Mouse (Mus musculus): ENCODE data around the gene Gm973. TPM values are rescaled to one million over a fixed set of nuclear protein-coding genes. Genes with fewer than 3 reads are reported as not detected.
"Not testable (repeated sequence)": the region's sequence is repeated elsewhere in the genome, so short reads cannot be mapped to it uniquely, and the experiment has no call there.

The Gm973 gene
- polyA plus RNA-seq, 1 experiment, result 6.4 TPM

DNA sequence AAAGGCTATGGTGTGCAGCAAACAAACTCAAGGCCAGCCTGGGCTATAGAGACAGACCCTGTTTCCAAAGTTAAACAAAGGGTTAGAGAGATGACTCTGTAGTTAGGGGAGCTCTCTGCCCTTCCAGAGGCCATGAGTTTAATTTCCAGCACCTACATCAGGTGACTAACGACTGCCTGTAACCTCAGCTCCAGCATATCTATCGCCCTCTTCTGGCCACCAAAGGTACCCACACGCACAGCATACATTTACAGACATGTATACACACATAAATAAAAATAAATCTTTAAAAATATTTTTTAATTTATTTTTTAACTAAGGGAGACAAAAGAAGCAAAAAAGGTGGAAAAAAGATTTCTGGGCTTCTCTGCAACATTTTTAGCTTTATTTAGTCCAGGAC is 94.9 kb downstream of the Gm973 start:
- no peak for TF ChIP-seq POLR2A (IDR thresholded peaks at IDR 0.05; ENCODE audit: borderline replicate concordance, extremely low read depth, insufficient read depth, insufficient read length, poor library complexity, severe bottlenecking)
- peak; percentile 19; the same call in 1 of the 2 replicates for TF ChIP-seq CTCF (IDR thresholded peaks at IDR 0.05; ENCODE audit: borderline replicate concordance, extremely low read depth, insufficient read depth, insufficient read length)
- no peak for DNase-seq (ENCODE audit: low read depth)

DNA sequence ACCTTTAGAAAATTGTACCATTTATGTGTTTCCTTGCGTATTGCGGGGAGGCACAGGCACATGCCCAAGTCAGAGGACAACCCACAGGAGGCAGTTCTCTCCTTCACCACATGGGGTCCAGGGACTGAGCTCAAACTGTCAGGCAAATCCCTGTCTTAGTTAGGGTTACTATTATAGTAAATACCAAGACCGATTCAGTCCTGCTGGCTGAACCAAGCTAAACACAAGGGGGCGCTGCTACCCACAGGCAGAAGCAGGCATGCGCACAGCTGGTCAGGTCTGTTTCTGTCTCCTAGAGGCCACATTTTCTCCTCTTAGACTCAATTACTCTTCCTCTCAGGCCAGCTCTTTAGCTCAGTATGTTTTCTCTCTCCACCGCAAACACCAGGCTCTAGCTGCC is 97.7 kb downstream of the Gm973 start:
- peak; percentile 60 for DNase-seq (ENCODE audit: low read depth)

DNA sequence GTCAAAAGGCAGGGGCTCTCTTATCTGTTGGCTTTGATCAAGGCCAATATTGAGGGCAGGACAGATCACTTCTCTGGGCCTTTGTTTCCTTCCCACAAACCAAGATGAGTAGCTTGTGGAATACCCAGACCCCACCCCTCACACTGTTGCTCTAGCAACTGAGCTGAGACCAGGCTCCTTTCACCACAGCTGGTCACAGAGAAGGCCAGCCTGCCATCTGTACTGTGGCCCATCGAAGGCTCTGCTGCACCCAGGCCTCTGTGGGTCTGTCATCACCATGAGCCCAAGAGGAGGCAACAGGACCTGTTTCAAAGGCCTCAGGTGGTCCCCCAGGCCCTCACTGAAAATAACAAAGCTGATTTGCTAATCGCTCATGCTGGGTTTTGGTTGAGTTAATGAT is 99.0 kb downstream of the Gm973 start:
- no peak for DNase-seq (ENCODE audit: low read depth)
- no peak for TF ChIP-seq CTCF (IDR thresholded peaks at IDR 0.05; ENCODE audit: borderline replicate concordance, extremely low read depth, insufficient read depth, insufficient read length)
- TF ChIP-seq POLR2A (IDR thresholded peaks at IDR 0.05; ENCODE audit: borderline replicate concordance, extremely low read depth, insufficient read depth, insufficient read length, poor library complexity, severe bottlenecking), result no peak

More for the DNA sequence above, 97.7 kb downstream of the Gm973 start:
- TF ChIP-seq POLR2A (IDR thresholded peaks at IDR 0.05; ENCODE audit: borderline replicate concordance, extremely low read depth, insufficient read depth, insufficient read length, poor library complexity, severe bottlenecking) (no peak), CTCF (IDR thresholded peaks at IDR 0.05; ENCODE audit: borderline replicate concordance, extremely low read depth, insufficient read depth, insufficient read length) (peak; percentile 58)

DNA sequence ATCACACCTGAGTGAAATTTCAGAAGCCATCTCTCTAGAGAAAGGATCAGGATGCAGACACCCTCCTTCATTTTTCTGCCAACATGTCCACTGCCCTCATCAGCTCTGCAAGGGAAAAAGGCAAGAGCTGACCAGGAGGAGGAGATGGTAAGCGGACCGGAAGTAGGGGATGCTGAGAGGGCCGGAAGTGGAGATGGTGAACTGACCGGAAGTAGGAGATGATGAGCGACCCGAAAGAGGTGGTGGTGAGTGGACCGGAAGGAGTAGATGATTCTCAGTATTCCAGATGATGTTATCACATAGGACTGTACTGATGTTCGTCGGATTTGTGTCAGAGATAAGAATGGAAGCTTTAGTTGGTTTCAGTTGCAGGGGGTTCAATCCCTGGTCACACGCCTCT is 103.1 kb downstream of the Gm973 start:
- DNase-seq (ENCODE audit: low read depth), result no peak
- no peak for TF ChIP-seq CTCF (IDR thresholded peaks at IDR 0.05; ENCODE audit: borderline replicate concordance, extremely low read depth, insufficient read depth, insufficient read length)
- no peak for TF ChIP-seq POLR2A (IDR thresholded peaks at IDR 0.05; ENCODE audit: borderline replicate concordance, extremely low read depth, insufficient read depth, insufficient read length, poor library complexity, severe bottlenecking)

DNA sequence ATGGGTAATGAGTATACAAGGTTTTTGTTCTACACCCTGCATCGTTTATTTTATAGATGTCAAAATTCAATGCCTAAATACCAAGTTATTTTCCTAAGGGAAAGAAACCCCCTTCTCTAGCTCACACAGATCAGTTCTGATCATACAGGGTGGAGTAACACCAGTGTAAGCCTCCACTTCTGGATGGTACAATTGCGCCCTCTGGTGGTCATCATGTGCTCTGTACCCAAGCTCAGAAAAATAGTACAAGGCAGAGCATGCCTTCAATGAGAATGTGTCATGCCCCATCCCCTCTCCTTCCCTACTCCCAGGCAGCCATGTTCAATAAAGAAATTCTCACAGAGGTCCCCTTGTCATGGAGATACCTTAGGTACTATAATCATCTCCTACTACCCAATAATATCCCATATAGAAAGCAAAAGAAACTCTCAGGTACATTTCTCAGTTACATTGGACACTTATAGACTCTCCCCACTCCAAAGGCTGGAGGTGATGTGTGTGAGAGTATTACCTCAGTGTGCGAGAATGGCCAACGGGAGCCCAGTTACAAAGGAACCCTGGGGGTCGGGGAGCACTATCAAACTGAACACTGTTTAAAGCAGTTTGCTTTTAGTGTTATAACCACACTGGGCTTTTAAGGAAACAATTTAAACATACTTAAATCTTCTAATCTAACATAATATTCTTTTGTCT is 107.4 kb downstream of the Gm973 start:
- TF ChIP-seq CTCF (IDR thresholded peaks at IDR 0.05; ENCODE audit: borderline replicate concordance, extremely low read depth, insufficient read depth, insufficient read length) (peak; percentile 89), POLR2A (IDR thresholded peaks at IDR 0.05; ENCODE audit: borderline replicate concordance, extremely low read depth, insufficient read depth, insufficient read length, poor library complexity, severe bottlenecking) (no peak)
- peak; percentile 93 for DNase-seq (ENCODE audit: low read depth)

DNA sequence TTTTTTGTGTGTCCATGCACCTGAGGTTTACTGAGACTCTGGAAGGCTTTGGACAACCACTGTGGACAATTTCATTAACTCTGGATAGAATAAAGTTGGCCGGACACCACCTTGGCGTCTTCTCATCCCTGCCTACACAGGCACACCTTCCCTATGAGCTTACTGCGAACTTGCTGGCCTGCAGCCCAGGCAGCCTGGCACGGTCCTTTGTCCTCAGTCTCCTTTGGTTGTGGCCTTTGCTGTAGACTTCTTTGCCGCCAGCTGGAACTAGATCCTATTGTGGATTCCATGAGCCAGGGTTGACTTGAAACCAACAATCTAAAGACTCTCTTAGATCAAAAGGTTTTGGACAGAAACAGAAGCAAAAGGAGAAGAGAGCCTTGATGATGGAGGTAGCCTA is 109.3 kb downstream of the Gm973 start:
- no peak for TF ChIP-seq POLR2A (IDR thresholded peaks at IDR 0.05; ENCODE audit: borderline replicate concordance, extremely low read depth, insufficient read depth, insufficient read length, poor library complexity, severe bottlenecking)
- TF ChIP-seq CTCF (IDR thresholded peaks at IDR 0.05; ENCODE audit: borderline replicate concordance, extremely low read depth, insufficient read depth, insufficient read length), result no peak
- peak; percentile 54 for DNase-seq (ENCODE audit: low read depth)

DNA sequence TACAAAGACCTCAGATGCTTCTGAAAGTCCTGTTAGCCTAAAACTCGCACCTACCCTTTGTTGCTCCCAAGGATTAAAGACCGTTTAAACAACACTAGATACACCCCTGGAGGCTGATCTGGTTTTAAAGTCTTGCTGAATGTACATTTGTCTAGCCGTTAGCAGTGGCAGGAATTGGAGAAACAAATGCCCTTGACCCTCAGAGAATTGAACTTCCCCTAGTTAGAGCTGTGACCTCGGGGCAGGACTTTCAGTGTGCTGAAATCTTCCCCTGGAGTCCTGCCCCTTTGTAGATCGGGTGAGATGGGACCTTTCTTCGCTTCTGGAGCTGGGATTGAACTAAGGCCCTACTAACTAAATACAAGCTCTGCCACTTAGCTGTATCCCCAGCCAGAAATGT is 113.1 kb downstream of the Gm973 start:
- no peak for DNase-seq (ENCODE audit: low read depth)
- TF ChIP-seq POLR2A (IDR thresholded peaks at IDR 0.05; ENCODE audit: borderline replicate concordance, extremely low read depth, insufficient read depth, insufficient read length, poor library complexity, severe bottlenecking), result no peak
- TF ChIP-seq CTCF (IDR thresholded peaks at IDR 0.05; ENCODE audit: borderline replicate concordance, extremely low read depth, insufficient read depth, insufficient read length), result no peak

DNA sequence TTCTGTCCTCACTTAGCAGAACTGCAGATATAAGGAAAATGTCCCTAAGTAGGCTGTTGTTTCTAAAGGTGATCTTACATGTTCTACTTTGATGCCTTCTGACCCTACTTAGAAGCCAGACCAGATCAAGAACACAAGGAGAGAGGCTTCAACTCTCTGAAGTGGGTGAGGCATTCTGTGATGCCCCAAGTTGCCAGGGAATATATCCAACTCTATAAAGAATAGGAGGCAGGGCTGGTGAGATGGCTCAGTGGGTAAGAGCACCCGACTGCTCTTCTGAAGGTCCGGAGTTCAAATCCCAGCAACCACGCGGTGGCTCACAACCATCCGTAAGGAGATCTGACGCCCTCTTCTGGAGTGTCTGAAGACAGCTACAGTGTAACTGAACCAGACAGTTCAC is 114.3 kb downstream of the Gm973 start:
- not testable (repeated sequence) for DNase-seq (ENCODE audit: low read depth)

DNA sequence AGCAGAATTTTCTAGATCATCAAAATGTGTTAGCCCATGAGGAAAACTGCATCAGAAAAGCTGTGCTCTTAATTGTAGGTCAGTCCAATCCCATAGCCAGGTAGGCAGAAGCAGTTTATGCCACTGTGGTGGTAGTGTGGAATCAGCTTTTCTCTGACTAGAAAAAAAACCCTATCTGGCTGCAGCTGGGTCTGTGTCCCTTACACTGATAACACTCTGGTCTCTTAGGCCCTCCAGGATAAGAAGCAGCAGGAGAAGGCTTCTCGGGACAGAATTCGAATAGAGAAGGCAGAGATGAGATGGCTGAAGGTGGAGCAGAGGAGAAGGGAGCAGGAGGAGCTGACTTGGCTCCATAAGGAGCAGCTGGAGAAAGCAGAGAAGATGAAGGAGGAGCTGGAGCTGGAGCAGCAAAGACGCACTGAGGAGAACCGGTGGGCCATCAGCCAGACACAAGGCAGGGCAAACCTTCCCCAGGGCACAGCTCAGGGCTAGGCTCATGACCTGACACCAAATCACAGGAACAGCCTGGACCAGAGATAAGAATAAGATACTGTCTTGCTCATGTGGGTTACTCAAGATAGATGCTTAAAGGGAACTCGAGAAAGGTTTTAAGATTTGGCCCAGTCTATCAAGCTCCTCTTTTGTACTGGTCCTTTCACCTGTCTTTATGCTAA is 116.1 kb downstream of the Gm973 start:
- TF ChIP-seq POLR2A (IDR thresholded peaks at IDR 0.05; ENCODE audit: borderline replicate concordance, extremely low read depth, insufficient read depth, insufficient read length, poor library complexity, severe bottlenecking) (no peak), CTCF (IDR thresholded peaks at IDR 0.05; ENCODE audit: borderline replicate concordance, extremely low read depth, insufficient read depth, insufficient read length) (no peak)
- no peak for DNase-seq (ENCODE audit: low read depth)

DNA sequence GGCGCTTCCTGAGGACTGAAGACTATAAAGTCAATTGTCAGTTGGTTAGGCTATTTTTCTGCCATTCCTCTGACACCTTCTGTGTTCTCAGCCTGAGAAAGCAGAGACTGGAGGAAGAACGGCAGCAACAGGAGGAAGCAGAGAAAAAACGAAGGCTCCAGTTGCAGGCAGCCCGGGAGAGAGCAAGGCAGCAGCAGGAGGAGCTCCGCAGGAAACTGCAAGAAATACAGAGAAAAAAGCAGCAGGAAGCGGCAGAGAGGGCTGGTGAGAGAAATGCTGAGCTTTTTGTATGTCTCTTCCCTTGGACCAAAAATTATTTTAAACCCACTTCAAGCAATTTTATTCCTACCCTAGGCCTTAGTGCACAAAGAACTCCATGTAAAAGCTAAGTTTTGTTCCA is 117.0 kb downstream of the Gm973 start:
- DNase-seq (ENCODE audit: low read depth), result no peak
- no peak for TF ChIP-seq CTCF (IDR thresholded peaks at IDR 0.05; ENCODE audit: borderline replicate concordance, extremely low read depth, insufficient read depth, insufficient read length)
- no peak for TF ChIP-seq POLR2A (IDR thresholded peaks at IDR 0.05; ENCODE audit: borderline replicate concordance, extremely low read depth, insufficient read depth, insufficient read length, poor library complexity, severe bottlenecking)

DNA sequence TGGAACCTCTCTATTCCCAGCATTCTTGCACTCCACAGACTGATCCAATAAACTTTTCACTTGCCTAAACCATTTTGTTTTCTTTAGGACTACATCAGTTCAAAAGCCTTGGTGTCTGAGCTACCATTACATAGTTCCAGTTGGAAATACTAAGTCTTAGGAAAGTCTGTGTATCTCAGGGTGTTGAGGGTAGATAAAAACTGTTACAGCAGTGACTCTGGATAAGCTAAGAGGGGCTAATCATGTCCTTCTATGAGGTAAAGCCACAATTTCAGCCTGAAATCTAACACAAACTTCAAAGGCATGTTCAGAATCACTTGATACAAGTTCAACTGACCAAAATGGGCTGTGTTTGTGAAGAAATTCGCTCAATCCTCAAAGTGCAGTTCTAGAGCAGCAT is 120.3 kb downstream of the Gm973 start:
- DNase-seq (ENCODE audit: low read depth), result no peak
- TF ChIP-seq POLR2A (IDR thresholded peaks at IDR 0.05; ENCODE audit: borderline replicate concordance, extremely low read depth, insufficient read depth, insufficient read length, poor library complexity, severe bottlenecking), result no peak
- TF ChIP-seq CTCF (IDR thresholded peaks at IDR 0.05; ENCODE audit: borderline replicate concordance, extremely low read depth, insufficient read depth, insufficient read length), result no peak

DNA sequence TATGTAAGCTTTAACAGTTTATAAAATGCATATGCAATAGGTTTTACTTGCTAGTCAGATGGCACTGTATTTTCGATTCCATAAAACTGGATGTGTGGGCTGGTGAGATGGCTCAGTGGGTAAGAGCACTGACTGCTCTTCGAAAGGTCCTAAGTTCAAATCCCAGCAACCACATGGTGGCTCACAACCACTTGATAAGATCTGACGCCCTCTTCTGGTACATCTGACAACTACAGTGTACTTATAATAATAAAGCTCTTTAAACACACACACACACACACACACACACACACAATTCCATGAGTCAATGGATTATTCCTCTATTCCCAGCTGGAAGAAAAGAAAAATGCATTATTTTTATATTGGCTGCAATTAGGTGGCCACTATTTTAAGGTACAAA is 122.3 kb downstream of the Gm973 start:
- no peak for TF ChIP-seq POLR2A (IDR thresholded peaks at IDR 0.05; ENCODE audit: borderline replicate concordance, extremely low read depth, insufficient read depth, insufficient read length, poor library complexity, severe bottlenecking)
- TF ChIP-seq CTCF (IDR thresholded peaks at IDR 0.05; ENCODE audit: borderline replicate concordance, extremely low read depth, insufficient read depth, insufficient read length), result no peak
- no peak for DNase-seq (ENCODE audit: low read depth)

Data from brain, embryonic 14.5 days (tissue).